Mouse (Mus musculus) intestine, postnatal 0 days (tissue): Measurements from ENCODE around the gene Arpc3. TPM values are rescaled to one million over a fixed set of nuclear protein-coding genes. Genes with fewer than 3 reads are reported as not detected.
"Not testable (repeated sequence)": the region's sequence is repeated elsewhere in the genome, so short reads cannot be mapped to it uniquely, and the experiment has no call there.

Experiments
- ATAC-seq: fragments of 200-750 bp; cut with Nextera tagmentation; 2 replicates; pipeline ENCODE4 v1.8.0; 2017; ENCODE audit warnings: mild to moderate bottlenecking, moderate TSS enrichment, moderate library complexity
- H3K27ac ChIP-seq: fragments of 300-500 bp; sonication (generic); 2 replicates; pipeline ENCODE4 v1.5.1; 2014; ENCODE audit warnings: mild to moderate bottlenecking, low read depth, low read length, moderate library complexity
- H3K27me3 ChIP-seq: fragments of 300-500 bp; sonication (generic); replicated peaks from 2 replicates; pipeline ENCODE4 v1.6.1; 2014; ENCODE audit warnings: low read length, mixed read lengths; ENCODE audit not compliant: control insufficient read depth, insufficient read depth
- H3K36me3 ChIP-seq: fragments of 300-500 bp; sonication (generic); 2 replicates; pipeline ENCODE4 v1.6.1; 2014; ENCODE audit warnings: mild to moderate bottlenecking, moderate library complexity; ENCODE audit not compliant: control insufficient read depth, insufficient read depth
- H3K4me1 ChIP-seq: fragments of 300-500 bp; sonication (generic); replicated peaks from 2 replicates; pipeline ENCODE4 v1.6.1; 2014; ENCODE audit warnings: antibody characterized with exemption, low read length, mixed read lengths; ENCODE audit not compliant: control insufficient read depth, insufficient read depth
- H3K4me2 ChIP-seq: fragments of 300-500 bp; sonication (generic); replicated peaks from 2 replicates; pipeline ENCODE4 v1.6.1; 2014; ENCODE audit warnings: low read depth, mild to moderate bottlenecking, moderate library complexity
- H3K4me3 ChIP-seq: fragments of 300-500 bp; sonication (generic); 2 replicates; pipeline ENCODE4 v1.5.1; 2014; ENCODE audit warnings: low read depth, low read length
- H3K9ac ChIP-seq: fragments of 300-500 bp; sonication (generic); 2 replicates; pipeline ENCODE4 v1.6.1; 2014; ENCODE audit warnings: mild to moderate bottlenecking, low read depth, low read length
- H3K9me3 ChIP-seq: fragments of 300-500 bp; sonication (generic); 2 replicates; pipeline ENCODE4 v1.6.1; 2016; ENCODE audit warnings: mixed run types; ENCODE audit not compliant: control insufficient read depth
- CTCF ChIP-seq: sonication (generic); IDR thresholded peaks from 2 replicates; pipeline ENCODE4 v1.5.1; 2016; ENCODE audit warnings: low read depth, mild to moderate bottlenecking, control low read depth, antibody characterized with exemption, moderate library complexity
- WGBS: fragments of 180-500 bp; shearing (Covaris S2); extraction: QIAGEN DNeasy Blood & Tissue Kit; methylation state at CpG from one replicate; pipeline ENCODE4 v1.1.7; 2014; 5-methylcytosine and 5-hydroxymethylcytosine counted together
- polyA plus RNA-seq: library from polyadenylated mRNA; unstranded; fragments of >200 nt; fragmentation: Nextera tagmentation; extraction: Ambion mirVana; gene quantifications from 2 replicates; pipeline ENCODE4 v1.2.1, GENCODE M21; 2015

Arpc3 gene
- polyA plus RNA-seq, 1 experiment from 2014 or later = 171 TPM

- ATAC-seq = no peak
Measured at GRCm38 (mm10) chr5:122452194-122452593, 60.5 kb downstream of the Arpc3 start.

GRCm38 (mm10) chr5:122453188-122453587 is 61.5 kb downstream of the Arpc3 start:
- peaks cover 55% of the 10 kb centered on the region for H3K36me3 ChIP-seq
- no peak overlapping the region for H3K9ac ChIP-seq
- no peaks in the 10 kb centered on the region for H3K27me3 ChIP-seq
- H3K4me3 ChIP-seq = no peak overlapping the region
- no peak for ATAC-seq
- no peak overlapping the region for H3K4me2 ChIP-seq
- WGBS = 68% methylated on average over 6 of the region's 6 CpGs
- H3K27ac ChIP-seq = no peak overlapping the region
- H3K9me3 ChIP-seq = no peaks in the 10 kb centered on the region
- TF ChIP-seq CTCF = no peak
- H3K4me1 ChIP-seq = no peaks in the 10 kb centered on the region

More at GRCm38 (mm10) chr5:122452194-122452593, 60.5 kb downstream of the Arpc3 start:
- peaks cover 45% of the 10 kb centered on the region for H3K36me3 ChIP-seq
- H3K4me2 ChIP-seq = no peak overlapping the region
- no peaks in the 10 kb centered on the region for H3K4me1 ChIP-seq
- no peak overlapping the region for H3K27ac ChIP-seq
- WGBS = 70% methylated on average over 7 of the region's 7 CpGs
- H3K4me3 ChIP-seq = no peak overlapping the region
- no peak for TF ChIP-seq CTCF
- H3K9me3 ChIP-seq = no peaks in the 10 kb centered on the region
- H3K9ac ChIP-seq = no peak overlapping the region
- H3K27me3 ChIP-seq = no peaks in the 10 kb centered on the region

- Histone ChIP-seq H3K9me3 (no peaks in the 10 kb centered on the region), H3K4me3 (no peak overlapping the region), H3K27me3 (no peaks in the 10 kb centered on the region), H3K36me3 (peaks cover 67% of the 10 kb centered on the region), H3K9ac (no peak overlapping the region), H3K4me2 (no peak overlapping the region), H3K27ac (peak overlapping the region; percentile 1; the same call in 1 of the 2 replicates), H3K4me1 (no peaks in the 10 kb centered on the region)
- ATAC-seq = no peak
- WGBS = 90% methylated on average over 4 of the region's 4 CpGs
- no peak for TF ChIP-seq CTCF
Measured at GRCm38 (mm10) chr5:122454442-122454841, 62.8 kb downstream of the Arpc3 start.

- ATAC-seq = no peak
- no peak for TF ChIP-seq CTCF
Measured at GRCm38 (mm10) chr5:122454883-122455282, 63.2 kb downstream of the Arpc3 start.

GRCm38 (mm10) chr5:122455584-122455983 is 63.9 kb downstream of the Arpc3 start:
- TF ChIP-seq CTCF = no peak
- Histone ChIP-seq H3K27ac (no peak overlapping the region), H3K9ac (no peak overlapping the region), H3K9me3 (no peaks in the 10 kb centered on the region), H3K4me2 (no peak overlapping the region), H3K4me1 (no peaks in the 10 kb centered on the region), H3K27me3 (no peaks in the 10 kb centered on the region), H3K36me3 (peaks cover 79% of the 10 kb centered on the region), H3K4me3 (no peak overlapping the region)
- 63% methylated on average over 3 of the region's 3 CpGs for WGBS
- no peak for ATAC-seq

More at GRCm38 (mm10) chr5:122454883-122455282, 63.2 kb downstream of the Arpc3 start:
- 84% methylated on average over 3 of the region's 3 CpGs for WGBS
- no peak overlapping the region for H3K9ac ChIP-seq
- peaks cover 72% of the 10 kb centered on the region for H3K36me3 ChIP-seq
- H3K27me3 ChIP-seq = no peaks in the 10 kb centered on the region
- H3K9me3 ChIP-seq = no peaks in the 10 kb centered on the region
- no peak overlapping the region for H3K4me2 ChIP-seq
- no peak overlapping the region for H3K4me3 ChIP-seq
- no peaks in the 10 kb centered on the region for H3K4me1 ChIP-seq
- peak overlapping the region; percentile 54; the same call in 1 of the 2 replicates for H3K27ac ChIP-seq

DNA sequence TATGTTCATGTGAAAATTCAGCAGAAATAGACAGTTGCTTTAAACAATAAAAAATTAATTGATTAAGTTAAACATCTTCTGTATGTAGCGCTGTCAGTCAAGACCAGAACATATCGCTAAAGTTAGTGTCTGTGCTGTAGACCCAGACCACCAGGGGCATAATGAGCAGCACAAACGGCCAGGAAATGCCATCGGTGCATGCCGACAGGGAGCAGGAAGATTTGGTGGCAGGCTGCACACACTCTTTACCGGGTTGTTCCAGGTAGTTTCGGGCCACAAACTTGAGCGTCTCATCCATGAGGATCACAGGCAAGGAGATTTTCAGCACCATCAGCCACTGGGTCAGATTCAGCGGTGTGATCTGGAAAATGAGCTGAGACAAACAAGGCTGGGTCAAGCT is 65.4 kb downstream of the Arpc3 start:
- H3K4me2 ChIP-seq, H3K9me3 ChIP-seq, H3K27me3 ChIP-seq, H3K9ac ChIP-seq, ATAC-seq, H3K27ac ChIP-seq, H3K4me1 ChIP-seq, H3K4me3 ChIP-seq: not testable (repeated sequence)
- peak; percentile 38 for TF ChIP-seq CTCF
- H3K36me3 ChIP-seq = peaks cover 93% of the 10 kb centered on the region
- WGBS = 85% methylated on average over 9 of the region's 9 CpGs

- peaks cover 93% of the 10 kb centered on the region for H3K36me3 ChIP-seq
- H3K4me3 ChIP-seq = no peak overlapping the region
- ATAC-seq = no peak
- no peak for TF ChIP-seq CTCF
- no peaks in the 10 kb centered on the region for H3K4me1 ChIP-seq
- no peaks in the 10 kb centered on the region for H3K27me3 ChIP-seq
- H3K4me2 ChIP-seq = no peak overlapping the region
- WGBS = 71% methylated on average over 4 of the region's 4 CpGs
- H3K9me3 ChIP-seq = no peaks in the 10 kb centered on the region
- H3K9ac ChIP-seq = no peak overlapping the region
- no peak overlapping the region for H3K27ac ChIP-seq
Measured at GRCm38 (mm10) chr5:122458066-122458465, 66.4 kb downstream of the Arpc3 start.
